Mouse (Mus musculus) frontal cortex, adult 2 months (tissue): ENCODE measurements at regions not wholly inside any gene's neighbourhood (a gene's known extent, or its start where the extent isn't known, plus 50 kb on each side); places are given as distances from the start of the nearest gene placed in this dataset.

Experiments
- DNase-seq, 2 experiments: peaks; one replicate each; pipeline ENCODE4 v3.0.0; 2022; ENCODE audit warnings: low spot score in 1 of 2; ENCODE audit errors: extremely low spot score in 1 of 2

- peak; percentile 24 to 68 for DNase-seq
Measured at GRCm38 (mm10) chr6:75357286-75357685, 1140.3 kb downstream of the Gm9008 start.

GRCm38 (mm10) chr6:75341055-75341454 lies 1156.5 kb downstream of the Gm9008 start:
- no peak for DNase-seq
